ENCODE assay signal across 12 mouse cellular contexts in genomic region chr5:134583884-134584213, GRCm38 (mm10). TPM values are rescaled to one million over a fixed set of nuclear protein-coding genes. Genes with fewer than 3 reads are reported as not detected.
DNase-seq lines count a peak whose midpoint lies in the region; ATAC-seq and TF ChIP-seq lines count a peak whose summit lies in the region.
"Had no signal": no experiment of that assay in that cellular context is flagged by ENCODE, and none has a peak within 500 bp of the region (broad histone marks: within the 10 kb centered on the region; RNA-seq: fewer than 3 reads in every experiment).

No protein-coding gene starts in this region.

- TF ChIP-seq POLR2A in heart, adult 2 months (IDR thresholded peaks at IDR 0.05; ENCODE audit: insufficient read depth, low read depth, low read length), result no peak

- no peak overlapping the region for H3K4me3 ChIP-seq in heart, embryonic 11.5 days (ENCODE audit: low read depth, low read length)
- no peak overlapping the region for H3K4me3 ChIP-seq in heart, adult 2 months
- peak overlapping the region; percentile 92 for H3K4me3 ChIP-seq in midbrain, embryonic 12.5 days
- H3K4me3 ChIP-seq in midbrain, postnatal 0 days (ENCODE audit: low read depth, low read length), result no peak overlapping the region
- peak overlapping the region; percentile 83; the same call in 1 of the 2 replicates for H3K4me3 ChIP-seq in intestine, embryonic 15.5 days (replicated peaks)
- H3K4me3 ChIP-seq in neural tube, embryonic 13.5 days, result peak overlapping the region; percentile 86; the same call in 1 of the 2 replicates

- TF ChIP-seq CTCF in heart, adult 2 months (IDR thresholded peaks at IDR 0.05), result no peak
- TF ChIP-seq CTCF in midbrain, postnatal 0 days (IDR thresholded peaks at IDR 0.05), result no peak

- peak overlapping the region; percentile 87 for H3K4me2 ChIP-seq in heart, embryonic 11.5 days
- H3K4me2 ChIP-seq in midbrain, embryonic 12.5 days (replicated peaks), result peak overlapping the region; percentile 86
- H3K4me2 ChIP-seq in midbrain, postnatal 0 days (ENCODE audit: low read depth, low read length, poor library complexity, severe bottlenecking), result no peak overlapping the region
- H3K4me2 ChIP-seq in intestine, embryonic 15.5 days (replicated peaks), result peak overlapping the region; percentile 74
- peak overlapping the region; percentile 66 for H3K4me2 ChIP-seq in neural tube, embryonic 13.5 days

- 0 out of 2 replicates have a peak, but pooled peaks cover 5% of the 10 kb centered on the region for H3K4me1 ChIP-seq in heart, embryonic 11.5 days (ENCODE audit: control insufficient read depth, insufficient read depth, low read length)
- peaks cover 3% of the 10 kb centered on the region for H3K4me1 ChIP-seq in heart, adult 2 months (ENCODE audit: control insufficient read depth, insufficient read depth, low read length)
- peaks cover 14% of the 10 kb centered on the region for H3K4me1 ChIP-seq in midbrain, embryonic 12.5 days
- no peaks in the 10 kb centered on the region for H3K4me1 ChIP-seq in midbrain, postnatal 0 days (ENCODE audit: insufficient read depth, low read length)
- peaks cover 9% of the 10 kb centered on the region; the same call in 1 of the 2 replicates for H3K4me1 ChIP-seq in intestine, embryonic 15.5 days (replicated peaks)
- H3K4me1 ChIP-seq in neural tube, embryonic 13.5 days (replicated peaks), result peaks cover 15% of the 10 kb centered on the region

- H3K9ac ChIP-seq in heart, embryonic 11.5 days (ENCODE audit: low read depth, low read length), result no peak overlapping the region
- no peak overlapping the region for H3K9ac ChIP-seq in heart, adult 2 months (ENCODE audit: low read depth, low read length)
- peak overlapping the region; percentile 84; the same call in 1 of the 2 replicates for H3K9ac ChIP-seq in midbrain, embryonic 12.5 days (replicated peaks)
- H3K9ac ChIP-seq in midbrain, postnatal 0 days (replicated peaks; ENCODE audit: low read length, poor library complexity, severe bottlenecking), result no peak overlapping the region
- H3K9ac ChIP-seq in intestine, embryonic 15.5 days, result peak overlapping the region; percentile 77; the same call in 1 of the 2 replicates
- H3K9ac ChIP-seq in neural tube, embryonic 13.5 days, result no peak overlapping the region

- no peaks in the 10 kb centered on the region; the same call in 1 of the 2 replicates for H3K36me3 ChIP-seq in heart, embryonic 11.5 days (ENCODE audit: control insufficient read depth, insufficient read depth, low read length)
- H3K36me3 ChIP-seq in heart, adult 2 months (ENCODE audit: control insufficient read depth, insufficient read depth, low read length), result no peaks in the 10 kb centered on the region
- H3K36me3 ChIP-seq in midbrain, embryonic 12.5 days, result peaks cover 27% of the 10 kb centered on the region
- H3K36me3 ChIP-seq in midbrain, postnatal 0 days (ENCODE audit: insufficient read depth, low read length), result peaks cover 5% of the 10 kb centered on the region; the same call in 1 of the 2 replicates
- H3K36me3 ChIP-seq in intestine, embryonic 15.5 days, result peaks cover 6% of the 10 kb centered on the region; the same call in 1 of the 2 replicates
- peaks cover 10% of the 10 kb centered on the region for H3K36me3 ChIP-seq in neural tube, embryonic 13.5 days
- H3K36me3 ChIP-seq: hindbrain, embryonic 15.5 days had no signal

- WGBS in heart, embryonic 11.5 days (ENCODE audit: insufficient replicate concordance), result 77% methylated on average over 3 of the region's 3 CpGs
- WGBS in heart, adult 2 months, result 66% methylated on average over 3 of the region's 3 CpGs
- 84% methylated on average over 3 of the region's 3 CpGs for WGBS in midbrain, embryonic 12.5 days
- WGBS in midbrain, postnatal 0 days, result 83% methylated on average over 3 of the region's 3 CpGs
- WGBS in intestine, embryonic 15.5 days, result 66% methylated on average over 3 of the region's 3 CpGs
- 82% methylated on average over 3 of the region's 3 CpGs for WGBS in neural tube, embryonic 13.5 days

- TF ChIP-seq EP300 in heart, adult 2 months (IDR thresholded peaks at IDR 0.05; ENCODE audit: insufficient read depth, low read depth, low read length), result no peak

- no peak for DNase-seq in heart, adult 2 months
- no peak for DNase-seq in midbrain, postnatal 0 days (ENCODE audit: low spot score)
- no peak for DNase-seq in urinary bladder, postnatal 10 days (ENCODE audit: low spot score)
- DNase-seq in left cerebral cortex, postnatal 4 days, result no peak
- DNase-seq: adrenal gland, adult 2 months had no signal

- no peak for ATAC-seq in heart, embryonic 11.5 days (replicated peaks; ENCODE audit: insufficient number of reproducible peaks, low FRiP score, low TSS enrichment)
- ATAC-seq in midbrain, embryonic 12.5 days (ENCODE audit: low FRiP score, low read depth), result no peak
- no peak for ATAC-seq in midbrain, postnatal 0 days (ENCODE audit: low FRiP score)
- no peak for ATAC-seq in intestine, embryonic 15.5 days
- ATAC-seq in neural tube, embryonic 13.5 days (ENCODE audit: low read depth), result no peak

- no peak overlapping the region for H3K27ac ChIP-seq in heart, embryonic 11.5 days (ENCODE audit: low read depth, low read length)
- no peak overlapping the region for H3K27ac ChIP-seq in heart, adult 2 months
- H3K27ac ChIP-seq in midbrain, embryonic 12.5 days (replicated peaks), result no peak overlapping the region
- H3K27ac ChIP-seq in midbrain, postnatal 0 days (ENCODE audit: low read depth, low read length), result no peak overlapping the region
- H3K27ac ChIP-seq in intestine, embryonic 15.5 days, result no peak overlapping the region
- no peak overlapping the region for H3K27ac ChIP-seq in neural tube, embryonic 13.5 days (replicated peaks)
- H3K27ac ChIP-seq: hindbrain, embryonic 15.5 days had no signal

- H3K9me3 ChIP-seq in heart, embryonic 11.5 days (replicated peaks; ENCODE audit: control insufficient read depth, low read length), result no peaks in the 10 kb centered on the region
- H3K9me3 ChIP-seq in midbrain, embryonic 12.5 days, result no peaks in the 10 kb centered on the region
- no peaks in the 10 kb centered on the region for H3K9me3 ChIP-seq in midbrain, postnatal 0 days (ENCODE audit: low read length)
- no peaks in the 10 kb centered on the region for H3K9me3 ChIP-seq in intestine, embryonic 15.5 days
- H3K9me3 ChIP-seq in neural tube, embryonic 13.5 days, result no peaks in the 10 kb centered on the region
- H3K9me3 ChIP-seq: hindbrain, embryonic 15.5 days had no signal

- intact Hi-C loops in heart, adult 2 months (cut with DNase I), result loop anchor here (2.0 to 5.0 kb wide), 3 partner anchors 37 to 118 kb away; partner anchors contain the start of gene Eif4h
- intact Hi-C loops in left cerebral cortex, postnatal 4 days (cut with DNase I), result loop anchor here (5.0 to 10.0 kb wide), 2 partner anchors 92 to 189 kb away; no protein-coding TSS in a partner anchor

- peaks cover 2% of the 10 kb centered on the region for H3K79me2 ChIP-seq in heart, adult 2 months (replicated peaks; ENCODE audit: control insufficient read depth, insufficient read depth, low read length)

- no peaks in the 10 kb centered on the region for H3K27me3 ChIP-seq in heart, embryonic 11.5 days (ENCODE audit: control insufficient read depth, insufficient read depth, low read length)
- H3K27me3 ChIP-seq in heart, adult 2 months (ENCODE audit: control insufficient read depth, insufficient read depth, low read length), result no peaks in the 10 kb centered on the region
- H3K27me3 ChIP-seq in midbrain, embryonic 12.5 days, result no peaks in the 10 kb centered on the region
- no peaks in the 10 kb centered on the region for H3K27me3 ChIP-seq in midbrain, postnatal 0 days (ENCODE audit: insufficient read depth, low read length)
- no peaks in the 10 kb centered on the region for H3K27me3 ChIP-seq in intestine, embryonic 15.5 days (replicated peaks)
- no peaks in the 10 kb centered on the region for H3K27me3 ChIP-seq in neural tube, embryonic 13.5 days
- H3K27me3 ChIP-seq: hindbrain, embryonic 15.5 days had no signal

RNA-seq across cellular contexts. Expression of gene Rfc2, which starts 2.7 kb away (rescaled TPM):
- polyA plus RNA-seq in heart, embryonic 11.5 days (2014; fragmentation: Nextera tagmentation; extraction: Ambion mirVana), result 216 and 234 TPM in 2 replicates
- 10 to 100 TPM; 21.0 to 24.6 TPM for total RNA-seq in heart, adult 2 months (2021)
- 32.5 and 44.8 TPM in 2 replicates for polyA plus RNA-seq in heart, adult 2 months (2012; rRNA removed)
- polyA plus RNA-seq in midbrain, embryonic 12.5 days (2016; fragmentation: Nextera tagmentation; extraction: Ambion mirVana), result 264 and 268 TPM in 2 replicates
- total RNA-seq in midbrain, postnatal 0 days (2014; rRNA removed), result 58.1 and 87.6 TPM in 2 replicates
- polyA plus RNA-seq in midbrain, postnatal 0 days (2015; fragmentation: Nextera tagmentation; extraction: Ambion mirVana), result 155 and 157 TPM in 2 replicates
- 245 and 247 TPM in 2 replicates for polyA plus RNA-seq in intestine, embryonic 15.5 days (2015; fragmentation: Nextera tagmentation; extraction: Ambion mirVana)
- 184 and 214 TPM in 2 replicates for polyA plus RNA-seq in neural tube, embryonic 13.5 days (2015; fragmentation: Nextera tagmentation; extraction: Ambion mirVana)
- 10 to 100 TPM; 81.7 to 92.8 TPM for total RNA-seq in left cerebral cortex, postnatal 4 days (2021)

RNA-seq across cellular contexts. Expression of gene Syna, which starts 23.9 kb away (rescaled TPM):
- not detected in 2 replicates for polyA plus RNA-seq in heart, embryonic 11.5 days (2014; fragmentation: Nextera tagmentation; extraction: Ambion mirVana)
- not detected for total RNA-seq in heart, adult 2 months (2021)
- polyA plus RNA-seq in heart, adult 2 months (2012; rRNA removed), result not detected in 2 replicates
- 0.13 and 0.29 TPM in 2 replicates for polyA plus RNA-seq in midbrain, embryonic 12.5 days (2016; fragmentation: Nextera tagmentation; extraction: Ambion mirVana)
- not detected in 2 replicates for total RNA-seq in midbrain, postnatal 0 days (2014; rRNA removed)
- 0.93 and 1.1 TPM in 2 replicates for polyA plus RNA-seq in midbrain, postnatal 0 days (2015; fragmentation: Nextera tagmentation; extraction: Ambion mirVana)
- 0.06 and 0.10 TPM in 2 replicates for polyA plus RNA-seq in intestine, embryonic 15.5 days (2015; fragmentation: Nextera tagmentation; extraction: Ambion mirVana)
- polyA plus RNA-seq in neural tube, embryonic 13.5 days (2015; fragmentation: Nextera tagmentation; extraction: Ambion mirVana), result 0.31 and 0.85 TPM in 2 replicates
- total RNA-seq in left cerebral cortex, postnatal 4 days (2021), result not detected
- total RNA-seq: adrenal gland, adult 2 months; liver, adult 2 months had no signal
- polyA plus RNA-seq: embryonic facial prominence, embryonic 11.5 days; liver, adult 2 months had no signal

RNA-seq across cellular contexts. Expression of gene Lat2, which starts 31.0 kb away (rescaled TPM):
- 1.9 and 3.5 TPM in 2 replicates for polyA plus RNA-seq in heart, embryonic 11.5 days (2014; fragmentation: Nextera tagmentation; extraction: Ambion mirVana)
- total RNA-seq in heart, adult 2 months (2021), result 1 to 10 TPM; 1.1 to 1.6 TPM
- polyA plus RNA-seq in heart, adult 2 months (2012; rRNA removed), result 2.0 and 3.3 TPM in 2 replicates
- polyA plus RNA-seq in midbrain, embryonic 12.5 days (2016; fragmentation: Nextera tagmentation; extraction: Ambion mirVana), result 3.4 and 3.6 TPM in 2 replicates
- 0.44 and 2.8 TPM in 2 replicates for total RNA-seq in midbrain, postnatal 0 days (2014; rRNA removed)
- polyA plus RNA-seq in midbrain, postnatal 0 days (2015; fragmentation: Nextera tagmentation; extraction: Ambion mirVana), result 1.6 and 2.2 TPM in 2 replicates
- polyA plus RNA-seq in intestine, embryonic 15.5 days (2015; fragmentation: Nextera tagmentation; extraction: Ambion mirVana), result 2.0 and 2.8 TPM in 2 replicates
- 4.9 and 6.2 TPM in 2 replicates for polyA plus RNA-seq in neural tube, embryonic 13.5 days (2015; fragmentation: Nextera tagmentation; extraction: Ambion mirVana)
- 1 to 10 TPM; 4.4 to 5.6 TPM for total RNA-seq in left cerebral cortex, postnatal 4 days (2021)

RNA-seq across cellular contexts. Expression of gene Clip2, which starts 31.6 kb away (rescaled TPM):
- 1.7 and 2.2 TPM in 2 replicates for polyA plus RNA-seq in heart, embryonic 11.5 days (2014; fragmentation: Nextera tagmentation; extraction: Ambion mirVana)
- total RNA-seq in heart, adult 2 months (2021), result 1 to 10 TPM; 7.0 to 8.0 TPM
- 6.2 and 9.8 TPM in 2 replicates for polyA plus RNA-seq in heart, adult 2 months (2012; rRNA removed)
- polyA plus RNA-seq in midbrain, embryonic 12.5 days (2016; fragmentation: Nextera tagmentation; extraction: Ambion mirVana), result 11.4 and 11.9 TPM in 2 replicates
- 148 and 153 TPM in 2 replicates for total RNA-seq in midbrain, postnatal 0 days (2014; rRNA removed)
- 13.1 TPM in 2 replicates for polyA plus RNA-seq in midbrain, postnatal 0 days (2015; fragmentation: Nextera tagmentation; extraction: Ambion mirVana)
- 3.6 and 3.9 TPM in 2 replicates for polyA plus RNA-seq in intestine, embryonic 15.5 days (2015; fragmentation: Nextera tagmentation; extraction: Ambion mirVana)
- polyA plus RNA-seq in neural tube, embryonic 13.5 days (2015; fragmentation: Nextera tagmentation; extraction: Ambion mirVana), result 11.9 and 12.6 TPM in 2 replicates
- 100 to 1,000 TPM; 172 to 179 TPM for total RNA-seq in left cerebral cortex, postnatal 4 days (2021)

RNA-seq across cellular contexts. Expression of gene Eif4h, which starts 55.4 kb away (rescaled TPM):
- polyA plus RNA-seq in heart, embryonic 11.5 days (2014; fragmentation: Nextera tagmentation; extraction: Ambion mirVana), result 344 and 355 TPM in 2 replicates
- total RNA-seq in heart, adult 2 months (2021), result 100 to 1,000 TPM; 126 to 137 TPM
- polyA plus RNA-seq in heart, adult 2 months (2012; rRNA removed), result 131 and 179 TPM in 2 replicates
- polyA plus RNA-seq in midbrain, embryonic 12.5 days (2016; fragmentation: Nextera tagmentation; extraction: Ambion mirVana), result 441 and 455 TPM in 2 replicates
- total RNA-seq in midbrain, postnatal 0 days (2014; rRNA removed), result 424 and 435 TPM in 2 replicates
- 302 and 311 TPM in 2 replicates for polyA plus RNA-seq in midbrain, postnatal 0 days (2015; fragmentation: Nextera tagmentation; extraction: Ambion mirVana)
- 382 and 397 TPM in 2 replicates for polyA plus RNA-seq in intestine, embryonic 15.5 days (2015; fragmentation: Nextera tagmentation; extraction: Ambion mirVana)
- polyA plus RNA-seq in neural tube, embryonic 13.5 days (2015; fragmentation: Nextera tagmentation; extraction: Ambion mirVana), result 338 and 355 TPM in 2 replicates
- total RNA-seq in left cerebral cortex, postnatal 4 days (2021), result 100 to 1,000 TPM; 285 to 287 TPM

Comparison
In these comparisons a context has a peak if more than half of its experiments do, and no peak if none do; other contexts are left out.
1. H3K4me3 ChIP-seq: peak in midbrain, embryonic 12.5 days (single experiment), intestine, embryonic 15.5 days (single experiment) and neural tube, embryonic 13.5 days (single experiment); none in heart, embryonic 11.5 days (single experiment), heart, adult 2 months (single experiment) and midbrain, postnatal 0 days (single experiment).
2. H3K9ac ChIP-seq: peak in midbrain, embryonic 12.5 days (single experiment) and intestine, embryonic 15.5 days (single experiment); none in heart, embryonic 11.5 days (single experiment), heart, adult 2 months (single experiment), midbrain, postnatal 0 days (single experiment) and neural tube, embryonic 13.5 days (single experiment).